Mouse (Mus musculus): ENCODE measurements at regions not wholly inside any gene's neighbourhood (a gene's known extent, or its start where the extent isn't known, plus 50 kb on each side); places are given as distances from the start of the nearest gene placed in this dataset.

- no peak for DNase-seq
These were observed 225.5 kb upstream of the Hs6st1 start for GRCm38 (mm10) chr1:35842707-35843106.

GRCm38 (mm10) chr1:35843566-35843965 is 224.6 kb upstream of the Hs6st1 start:
- no peak for DNase-seq

- DNase-seq = no peak
These were observed 221.8 kb upstream of the Hs6st1 start for GRCm38 (mm10) chr1:35846224-35846936.

GRCm38 (mm10) chr1:35848160-35848954 is 219.8 kb upstream of the Hs6st1 start:
- DNase-seq = no peak

- no peak for DNase-seq
These were observed 218.6 kb upstream of the Hs6st1 start for GRCm38 (mm10) chr1:35849406-35850190.

- no peak for DNase-seq
These were observed 218.0 kb upstream of the Hs6st1 start for GRCm38 (mm10) chr1:35850191-35850545.

- no peak for DNase-seq
These were observed 217.6 kb upstream of the Hs6st1 start for GRCm38 (mm10) chr1:35850566-35851085.

GRCm38 (mm10) chr1:35851681-35852409 is 216.4 kb upstream of the Hs6st1 start:
- DNase-seq = no peak

GRCm38 (mm10) chr1:35853018-35853417 is 215.2 kb upstream of the Hs6st1 start:
- DNase-seq = no peak

GRCm38 (mm10) chr1:35855650-35856049 is 212.6 kb upstream of the Hs6st1 start:
- DNase-seq = no peak

- peak; percentile 27 for DNase-seq
These were observed 209.9 kb upstream of the Hs6st1 start for GRCm38 (mm10) chr1:35858342-35858741.

- no peak for DNase-seq
These were observed 207.4 kb upstream of the Hs6st1 start for GRCm38 (mm10) chr1:35860779-35861178.

- no peak for DNase-seq
These were observed 206.0 kb upstream of the Hs6st1 start for GRCm38 (mm10) chr1:35862196-35862595.

GRCm38 (mm10) chr1:35862661-35863060 is 205.5 kb upstream of the Hs6st1 start:
- no peak for DNase-seq

- DNase-seq = no peak
These were observed 204.0 kb upstream of the Hs6st1 start for GRCm38 (mm10) chr1:35864246-35864645.

- DNase-seq = no peak
These were observed 202.9 kb upstream of the Hs6st1 start for GRCm38 (mm10) chr1:35865263-35865662.

- DNase-seq = no peak
These were observed 201.6 kb upstream of the Hs6st1 start for GRCm38 (mm10) chr1:35866643-35867042.

GRCm38 (mm10) chr1:35869381-35870143 is 198.6 kb upstream of the Hs6st1 start:
- DNase-seq = peak; percentile 61

- DNase-seq = no peak
These were observed 197.9 kb upstream of the Hs6st1 start for GRCm38 (mm10) chr1:35870144-35870827.

GRCm38 (mm10) chr1:35873038-35873437 is 195.2 kb upstream of the Hs6st1 start:
- no peak for DNase-seq

- peak; percentile 47 for DNase-seq
These were observed 192.9 kb upstream of the Hs6st1 start for GRCm38 (mm10) chr1:35875210-35875811.

All from kidney, postnatal 14 days (tissue).